Mouse (Mus musculus): ENCODE measurements around the gene Hamp2. TPM values are rescaled to one million over a fixed set of nuclear protein-coding genes. Genes with fewer than 3 reads are reported as not detected.

Gene Hamp2
- polyA plus RNA-seq, 1 experiment from 2014 or later, result not detected

DNA sequence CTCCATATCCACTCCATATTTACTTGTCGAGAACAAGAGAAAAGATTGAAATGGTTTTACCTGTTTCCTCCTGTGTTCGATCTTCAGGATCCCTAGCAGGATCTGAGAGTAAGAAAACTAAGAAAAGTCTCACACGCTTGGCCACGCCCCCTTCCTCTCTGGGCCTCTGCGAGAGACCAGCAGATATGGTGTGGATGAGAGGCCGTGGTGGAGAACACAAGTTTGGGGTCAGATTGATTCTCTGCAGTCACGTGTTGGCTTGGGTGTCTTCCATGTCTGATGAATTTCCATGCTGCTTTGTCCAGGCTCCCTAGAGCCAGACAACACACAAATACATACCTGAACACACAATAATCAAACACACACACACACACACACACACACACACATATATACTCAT is 44.3 kb downstream of the Hamp2 start, which contains the start of gene Cd22:
Gene Cd22 (minus strand): TSS at position 167 of the 400 bp plus-strand sequence.
- Histone ChIP-seq H3K4me3 (no peak within 1 kb of the TSS), H3K4me2 (no peak within 1 kb of the TSS), H3K27me3 (no peaks in the 10 kb centered on the region), H3K4me1 (replicated peaks) (no peaks in the 10 kb centered on the region), H3K27ac (no peak within 1 kb of the TSS), H3K9me3 (no peaks in the 10 kb centered on the region), H3K36me3 (no peaks in the 10 kb centered on the region), H3K9ac (no peak within 1 kb of the TSS)
- 75% methylated on average over 7 of the region's 7 CpGs for WGBS
- no peak for ATAC-seq (ENCODE audit: low FRiP score)

DNA sequence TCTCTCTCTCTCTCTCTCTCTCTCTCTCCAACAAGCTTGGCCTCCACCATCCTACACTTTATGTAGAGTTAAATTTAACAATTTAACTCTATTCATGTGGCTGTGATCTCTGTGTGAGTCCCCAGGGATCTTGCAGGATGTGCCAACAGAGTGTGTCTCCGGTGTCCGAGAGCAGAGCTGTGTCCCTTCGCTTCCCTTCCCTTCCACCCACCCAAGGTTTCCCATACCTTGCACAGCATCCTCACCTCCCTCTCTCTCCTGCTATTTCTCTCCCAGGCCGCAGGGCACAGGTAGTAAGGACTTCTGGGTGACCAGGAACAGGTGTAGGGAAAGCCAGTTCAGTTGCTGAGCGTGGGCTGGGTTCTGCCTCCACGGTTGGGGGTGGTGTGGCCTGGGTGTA is 45.5 kb downstream of the Hamp2 start:
- Histone ChIP-seq H3K4me2 (no peak overlapping the region), H3K4me1 (replicated peaks) (no peaks in the 10 kb centered on the region), H3K27me3 (no peaks in the 10 kb centered on the region), H3K27ac (no peak overlapping the region), H3K36me3 (no peaks in the 10 kb centered on the region), H3K4me3 (no peak overlapping the region), H3K9ac (no peak overlapping the region), H3K9me3 (no peaks in the 10 kb centered on the region)
- no peak for ATAC-seq (ENCODE audit: low FRiP score)
- 87% methylated on average over 6 of the region's 6 CpGs for WGBS

DNA sequence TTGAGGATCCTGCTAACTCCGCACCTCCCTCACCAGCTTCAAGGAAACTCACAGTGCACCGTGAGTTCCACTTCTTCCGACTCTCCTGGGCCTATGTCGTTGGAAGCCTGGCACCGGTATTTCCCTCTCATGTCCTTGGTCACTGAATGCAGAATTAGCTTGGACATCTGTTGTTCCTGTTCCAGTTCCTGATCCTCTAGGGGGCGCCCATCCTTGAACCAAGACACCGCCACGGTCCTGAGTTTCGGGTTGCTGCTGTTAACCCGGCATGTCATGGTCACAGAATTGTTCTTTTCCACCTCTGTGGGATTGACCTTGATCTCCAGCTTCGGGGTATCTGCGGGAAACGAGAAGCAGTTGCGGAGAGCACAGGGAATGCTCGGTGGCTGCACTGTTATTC is 51.4 kb downstream of the Hamp2 start:
- H3K4me3 ChIP-seq, result no peak overlapping the region
- H3K27ac ChIP-seq, result no peak overlapping the region
- H3K9ac ChIP-seq, result no peak overlapping the region
- H3K4me2 ChIP-seq, result peak overlapping the region; percentile 33
- no peaks in the 10 kb centered on the region for H3K4me1 ChIP-seq (replicated peaks)
- 0 out of 2 replicates have a peak, but pooled peaks cover 8% of the 10 kb centered on the region for H3K27me3 ChIP-seq
- H3K36me3 ChIP-seq, result no peaks in the 10 kb centered on the region
- no peak for ATAC-seq (ENCODE audit: low FRiP score)
- no peaks in the 10 kb centered on the region for H3K9me3 ChIP-seq
- 31% methylated on average over 15 of the region's 15 CpGs for WGBS

Other genes with a start within 250 kb of the Hamp2 start
- gene 2200002J24Rik, start 225.8 kb downstream of the Hamp2 start, polyA plus RNA-seq (2015; fragmentation: Nextera tagmentation; extraction: Ambion mirVana), result not detected in 2 replicates
- gene Atp4a, start 212.5 kb downstream of the Hamp2 start, polyA plus RNA-seq (2015; fragmentation: Nextera tagmentation; extraction: Ambion mirVana), result 1.2 and 1.6 TPM in 2 replicates
- 232 and 243 TPM in 2 replicates for gene Tmem147, start 195.1 kb downstream of the Hamp2 start, polyA plus RNA-seq (2015; fragmentation: Nextera tagmentation; extraction: Ambion mirVana)
- gene Gapdhs, start 181.0 kb downstream of the Hamp2 start, polyA plus RNA-seq (2015; fragmentation: Nextera tagmentation; extraction: Ambion mirVana), result 1.3 and 1.7 TPM in 2 replicates
- 1.3 and 1.7 TPM in 2 replicates for gene Sbsn, start 173.2 kb downstream of the Hamp2 start, polyA plus RNA-seq (2015; fragmentation: Nextera tagmentation; extraction: Ambion mirVana)
- gene Dmkn, start 160.9 kb downstream of the Hamp2 start, polyA plus RNA-seq (2015; fragmentation: Nextera tagmentation; extraction: Ambion mirVana), result 0.52 and 0.70 TPM in 2 replicates
- 1.1 TPM in 1 of 2 replicates, not detected in the other for gene Krtdap, start 136.8 kb downstream of the Hamp2 start, polyA plus RNA-seq (2015; fragmentation: Nextera tagmentation; extraction: Ambion mirVana)
- 0.22 TPM in 1 of 2 replicates, not detected in the other for gene Ffar2, start 100.9 kb downstream of the Hamp2 start, polyA plus RNA-seq (2015; fragmentation: Nextera tagmentation; extraction: Ambion mirVana)
- 0.13 TPM in 1 of 2 replicates, not detected in the other for gene Ffar3, start 68.5 kb downstream of the Hamp2 start, polyA plus RNA-seq (2015; fragmentation: Nextera tagmentation; extraction: Ambion mirVana)
- gene Ffar1, start 63.1 kb downstream of the Hamp2 start, polyA plus RNA-seq (2015; fragmentation: Nextera tagmentation; extraction: Ambion mirVana), result not detected in 2 replicates
- gene Cd22, start 44.3 kb downstream of the Hamp2 start, polyA plus RNA-seq (2015; fragmentation: Nextera tagmentation; extraction: Ambion mirVana), result not detected in 2 replicates
- 1.7 and 1.9 TPM in 2 replicates for gene Mag, start 9.8 kb downstream of the Hamp2 start, polyA plus RNA-seq (2015; fragmentation: Nextera tagmentation; extraction: Ambion mirVana)
- gene Hamp, start 19.4 kb upstream of the Hamp2 start, polyA plus RNA-seq (2015; fragmentation: Nextera tagmentation; extraction: Ambion mirVana), result not detected in 2 replicates
- gene Usf2, start 32.1 kb upstream of the Hamp2 start, polyA plus RNA-seq (2015; fragmentation: Nextera tagmentation; extraction: Ambion mirVana), result 25.9 and 26.0 TPM in 2 replicates
- gene Lsr, start 48.8 kb upstream of the Hamp2 start, polyA plus RNA-seq (2015; fragmentation: Nextera tagmentation; extraction: Ambion mirVana), result 17.2 and 18.8 TPM in 2 replicates
- gene Fam187b, start 49.1 kb upstream of the Hamp2 start, polyA plus RNA-seq (2015; fragmentation: Nextera tagmentation; extraction: Ambion mirVana), result 0.96 and 0.97 TPM in 2 replicates
- 13.0 and 20.0 TPM in 2 replicates for gene Fxyd5, start 117.8 kb upstream of the Hamp2 start, polyA plus RNA-seq (2015; fragmentation: Nextera tagmentation; extraction: Ambion mirVana)
- 108 and 116 TPM in 2 replicates for gene Fxyd7, start 126.8 kb upstream of the Hamp2 start, polyA plus RNA-seq (2015; fragmentation: Nextera tagmentation; extraction: Ambion mirVana)
- 27.3 and 30.6 TPM in 2 replicates for gene Fxyd1, start 132.5 kb upstream of the Hamp2 start, polyA plus RNA-seq (2015; fragmentation: Nextera tagmentation; extraction: Ambion mirVana)
- gene Lgi4, start 134.7 kb upstream of the Hamp2 start, polyA plus RNA-seq (2015; fragmentation: Nextera tagmentation; extraction: Ambion mirVana), result 1.1 and 1.6 TPM in 2 replicates
- gene Fxyd3, start 152.0 kb upstream of the Hamp2 start, polyA plus RNA-seq (2015; fragmentation: Nextera tagmentation; extraction: Ambion mirVana), result 0.79 and 1.3 TPM in 2 replicates
- gene Hpn, start 190.6 kb upstream of the Hamp2 start, polyA plus RNA-seq (2015; fragmentation: Nextera tagmentation; extraction: Ambion mirVana), result 0.65 and 0.78 TPM in 2 replicates
- gene Scn1b, start 202.3 kb upstream of the Hamp2 start, polyA plus RNA-seq (2015; fragmentation: Nextera tagmentation; extraction: Ambion mirVana), result 4.7 and 5.2 TPM in 2 replicates
- 227 and 231 TPM in 2 replicates for gene Gramd1a, start 231.2 kb upstream of the Hamp2 start, polyA plus RNA-seq (2015; fragmentation: Nextera tagmentation; extraction: Ambion mirVana)